Mouse (Mus musculus) limb, embryonic 11.5 days (tissue): ENCODE data around the gene Grin2a. TPM values are rescaled to one million over a fixed set of nuclear protein-coding genes. Genes with fewer than 3 reads are reported as not detected.
A peak's percentile ranks its signal among the peaks of the same experiment; 100 is the strongest.

Experiments used
- ATAC-seq: fragments of 200-750 bp; cut with Nextera tagmentation; 2 replicates; pipeline ENCODE4 v1.8.0; 2017; ENCODE audit warnings: low read depth; ENCODE audit not compliant: insufficient number of reproducible peaks, low FRiP score, low TSS enrichment
- DNase-seq: peaks from one replicate; pipeline ENCODE4 v3.0.0-alpha.2; 2015; ENCODE audit warnings: low spot score
- H3K27ac ChIP-seq: fragments of 300-500 bp; sonication (generic); replicated peaks from 2 replicates; pipeline ENCODE4 v1.5.1; 2014; ENCODE audit warnings: low read depth, mild to moderate bottlenecking, low read length
- H3K27me3 ChIP-seq: fragments of 300-500 bp; sonication (generic); 2 replicates; pipeline ENCODE4 v1.6.1; 2014; ENCODE audit warnings: mild to moderate bottlenecking, low read length, mixed read lengths; ENCODE audit not compliant: control insufficient read depth, insufficient read depth
- H3K36me3 ChIP-seq: fragments of 300-500 bp; sonication (generic); 2 replicates; pipeline ENCODE4 v1.6.1; 2014; ENCODE audit warnings: mild to moderate bottlenecking, low read length, moderate library complexity, mixed read lengths; ENCODE audit not compliant: control insufficient read depth, insufficient read depth
- H3K4me1 ChIP-seq: fragments of 300-500 bp; sonication (generic); 2 replicates; pipeline ENCODE4 v1.6.1; 2014; ENCODE audit warnings: low read length, mixed read lengths; ENCODE audit not compliant: control insufficient read depth, insufficient read depth
- H3K4me2 ChIP-seq: fragments of 300-500 bp; sonication (generic); 2 replicates; pipeline ENCODE4 v1.6.1; 2014; ENCODE audit warnings: low read depth, mild to moderate bottlenecking, moderate library complexity; ENCODE audit not compliant: severe bottlenecking
- H3K4me3 ChIP-seq: fragments of 300-500 bp; sonication (generic); 2 replicates; pipeline ENCODE4 v1.5.1; 2014; ENCODE audit warnings: low read depth, low read length
- H3K9ac ChIP-seq: fragments of 300-500 bp; sonication (generic); 2 replicates; pipeline ENCODE4 v1.6.1; 2014; ENCODE audit warnings: mild to moderate bottlenecking, low read length
- H3K9me3 ChIP-seq: fragments of 300-500 bp; sonication (generic); 2 replicates; pipeline ENCODE4 v1.6.1; 2016; ENCODE audit warnings: low read length; ENCODE audit not compliant: control insufficient read depth
- WGBS: fragments of 180-500 bp; shearing (Covaris S2); extraction: QIAGEN DNeasy Blood & Tissue Kit; methylation state at CpG from one replicate; pipeline ENCODE4 v1.1.7; 2014; 5-methylcytosine and 5-hydroxymethylcytosine counted together
- polyA plus RNA-seq: library from polyadenylated mRNA; unstranded; fragments of >200 nt; fragmentation: Nextera tagmentation; extraction: Ambion mirVana; gene quantifications from 2 replicates; pipeline ENCODE4 v1.2.1, GENCODE M21; 2014

Grin2a gene
- polyA plus RNA-seq, 1 experiment from 2014 or later: 0.16 TPM

- Histone ChIP-seq H3K4me3 (no peak overlapping the region), H3K27me3 (no peaks in the 10 kb centered on the region), H3K36me3 (no peaks in the 10 kb centered on the region), H3K4me2 (no peak overlapping the region), H3K9ac (no peak overlapping the region), H3K4me1 (no peaks in the 10 kb centered on the region), H3K9me3 (no peaks in the 10 kb centered on the region), H3K27ac (no peak overlapping the region)
- DNase-seq (no peak), ATAC-seq (no peak)
- 73% methylated on average over 4 of the region's 4 CpGs for WGBS
Observed at GRCm38 (mm10) chr16:9873001-9873400, 122.4 kb downstream of the Grin2a start.

DNA sequence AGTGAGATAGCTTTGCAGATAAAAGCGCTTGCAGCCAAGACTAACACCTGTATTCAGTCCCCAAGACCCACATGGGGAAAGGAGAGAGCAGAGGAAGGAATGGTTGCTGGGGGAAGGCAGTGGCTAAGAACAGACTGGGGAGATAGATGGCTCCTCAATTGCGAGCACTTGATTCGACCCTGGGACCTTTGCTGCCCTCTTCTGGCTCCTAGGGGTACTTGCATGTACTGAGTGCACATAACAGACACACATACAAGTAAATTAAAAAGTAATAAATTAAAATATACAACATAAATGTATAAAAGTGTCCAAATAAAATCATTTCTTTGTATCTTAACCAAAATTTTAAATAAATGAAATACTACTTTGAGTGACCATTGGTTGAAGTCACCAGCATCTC, 129.7 kb downstream of the Grin2a start:
- WGBS: 74% methylated on average over 3 of the region's 3 CpGs
- ATAC-seq (no peak), DNase-seq (no peak)
- Histone ChIP-seq H3K4me1 (no peaks in the 10 kb centered on the region), H3K4me2 (no peak overlapping the region), H3K36me3 (no peaks in the 10 kb centered on the region), H3K27ac (no peak overlapping the region), H3K27me3 (no peaks in the 10 kb centered on the region), H3K9ac (no peak overlapping the region), H3K4me3 (no peak overlapping the region), H3K9me3 (no peaks in the 10 kb centered on the region)

DNA sequence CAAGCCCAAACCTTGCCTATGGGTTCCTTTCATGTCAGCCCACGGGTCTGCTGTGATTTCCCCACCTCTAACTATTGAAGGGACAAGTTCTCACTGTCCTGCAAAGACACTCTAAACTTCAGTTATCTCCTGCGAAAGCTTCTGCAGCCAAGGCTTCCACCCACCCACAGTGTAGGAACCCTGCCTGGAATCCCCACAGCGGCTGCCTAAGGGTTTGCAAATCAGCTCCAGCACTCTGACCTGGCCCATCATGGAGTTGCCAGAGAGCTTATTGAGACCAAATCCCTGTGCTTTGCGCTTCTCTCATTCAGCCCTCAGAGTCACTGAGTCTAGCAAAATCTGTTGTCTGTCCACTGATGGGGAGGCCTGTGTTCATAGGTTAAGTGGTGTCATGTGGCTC, 130.3 kb downstream of the Grin2a start:
- Histone ChIP-seq H3K4me1 (no peaks in the 10 kb centered on the region), H3K27me3 (no peaks in the 10 kb centered on the region), H3K9me3 (no peaks in the 10 kb centered on the region), H3K9ac (no peak overlapping the region), H3K4me3 (no peak overlapping the region), H3K27ac (no peak overlapping the region), H3K4me2 (no peak overlapping the region), H3K36me3 (no peaks in the 10 kb centered on the region)
- ATAC-seq (no peak), DNase-seq (no peak)
- 74% methylated on average over 4 of the region's 4 CpGs for WGBS

DNA sequence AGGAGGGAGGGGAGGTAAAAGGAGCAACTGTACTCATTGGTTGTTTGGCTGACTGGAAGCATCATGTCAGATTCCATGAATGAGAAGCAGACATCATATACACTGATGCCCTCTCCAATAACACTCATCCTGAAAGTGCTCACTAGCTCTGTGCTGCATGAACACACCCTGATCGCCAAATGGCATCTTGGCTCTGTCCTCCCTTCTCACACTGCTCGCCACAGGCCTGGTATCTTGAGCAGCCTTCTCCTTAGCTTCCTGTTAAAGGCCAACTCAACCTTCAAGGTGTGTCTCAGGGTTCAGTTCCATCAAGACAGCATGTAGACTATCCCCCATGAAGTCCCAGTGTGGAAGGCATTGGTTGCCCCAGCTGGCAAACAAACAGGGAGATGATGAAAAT, 137.6 kb downstream of the Grin2a start:
- Histone ChIP-seq H3K9ac (no peak overlapping the region), H3K4me1 (no peaks in the 10 kb centered on the region), H3K36me3 (no peaks in the 10 kb centered on the region), H3K27ac (no peak overlapping the region), H3K4me2 (no peak overlapping the region), H3K4me3 (no peak overlapping the region), H3K9me3 (no peaks in the 10 kb centered on the region; the same call in 1 of the 2 replicates), H3K27me3 (no peaks in the 10 kb centered on the region)
- DNase-seq (no peak), ATAC-seq (no peak)
- WGBS: 76% methylated on average over 2 of the region's 2 CpGs

GRCm38 (mm10) chr16:9851265-9851988, 143.9 kb downstream of the Grin2a start:
- H3K36me3 ChIP-seq: no peaks in the 10 kb centered on the region
- 85% methylated on average over 12 of the region's 12 CpGs for WGBS
- H3K9ac ChIP-seq: no peak overlapping the region
- ATAC-seq: no peak
- no peak overlapping the region for H3K4me2 ChIP-seq
- no peaks in the 10 kb centered on the region for H3K27me3 ChIP-seq
- no peak for DNase-seq
- H3K4me1 ChIP-seq: no peaks in the 10 kb centered on the region
- no peaks in the 10 kb centered on the region; the same call in 1 of the 2 replicates for H3K9me3 ChIP-seq
- H3K27ac ChIP-seq: no peak overlapping the region
- no peak overlapping the region for H3K4me3 ChIP-seq

DNA sequence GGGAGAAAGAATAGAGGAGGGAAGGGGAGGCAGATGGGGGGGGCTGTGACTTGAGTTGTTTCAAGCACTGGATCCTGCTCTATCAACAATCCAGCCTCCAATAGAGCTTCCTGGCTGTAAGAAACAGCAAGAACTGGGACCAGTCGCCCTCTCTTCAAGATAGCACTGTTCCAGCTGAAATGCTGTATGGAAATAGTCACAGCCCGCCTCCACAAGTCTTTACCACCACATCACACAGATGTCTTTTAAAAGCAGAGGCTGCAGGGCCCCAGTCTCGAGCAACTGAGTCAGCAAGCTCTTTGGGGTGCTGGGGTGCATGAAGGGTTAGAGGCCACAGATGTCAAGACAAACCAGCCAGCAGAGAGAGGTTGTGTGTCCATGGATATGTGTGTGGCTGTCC, 153.9 kb downstream of the Grin2a start:
- Histone ChIP-seq H3K27ac (no peak overlapping the region), H3K4me1 (no peaks in the 10 kb centered on the region), H3K9ac (no peak overlapping the region), H3K4me2 (no peak overlapping the region), H3K4me3 (no peak overlapping the region), H3K9me3 (no peaks in the 10 kb centered on the region), H3K27me3 (no peaks in the 10 kb centered on the region), H3K36me3 (no peaks in the 10 kb centered on the region)
- DNase-seq (no peak), ATAC-seq (no peak)
- 67% methylated on average over 3 of the region's 3 CpGs for WGBS

- Histone ChIP-seq H3K27ac (no peak overlapping the region), H3K27me3 (no peaks in the 10 kb centered on the region), H3K4me2 (no peak overlapping the region), H3K9me3 (no peaks in the 10 kb centered on the region; the same call in 1 of the 2 replicates), H3K9ac (no peak overlapping the region), H3K36me3 (no peaks in the 10 kb centered on the region), H3K4me3 (no peak overlapping the region), H3K4me1 (no peaks in the 10 kb centered on the region)
- 40% methylated on average over 8 of the region's 8 CpGs for WGBS
- DNase-seq (peak; percentile 60), ATAC-seq (no peak; the same call in 1 of the 2 replicates)
Observed at GRCm38 (mm10) chr16:9836542-9836941, 158.8 kb downstream of the Grin2a start.

DNA sequence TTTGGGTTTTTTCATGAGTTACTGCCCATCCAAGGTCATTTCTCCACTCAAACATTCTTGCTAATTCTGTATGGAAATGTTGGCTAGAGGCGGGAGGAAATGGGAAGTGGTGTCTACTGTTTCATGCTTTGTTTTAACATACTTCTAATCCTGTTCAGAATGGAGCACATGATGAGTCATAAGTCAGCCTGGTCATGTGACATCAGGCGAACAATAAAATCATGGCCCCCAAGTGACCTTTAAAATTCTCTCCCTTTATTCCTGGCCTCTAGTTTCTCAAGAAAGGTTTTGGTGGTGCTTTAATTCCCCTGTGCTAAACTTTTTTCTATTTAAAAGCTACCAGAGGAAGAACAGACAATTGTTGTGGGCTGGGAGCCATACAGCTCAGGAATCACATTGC, 161.1 kb downstream of the Grin2a start:
- no peak for ATAC-seq
- no peaks in the 10 kb centered on the region for H3K27me3 ChIP-seq
- no peak overlapping the region for H3K4me2 ChIP-seq
- no peak for DNase-seq
- no peak overlapping the region for H3K9ac ChIP-seq
- WGBS: 92% methylated on average over 2 of the region's 2 CpGs
- no peaks in the 10 kb centered on the region for H3K36me3 ChIP-seq
- no peak overlapping the region for H3K27ac ChIP-seq
- H3K4me3 ChIP-seq: no peak overlapping the region
- no peaks in the 10 kb centered on the region for H3K4me1 ChIP-seq
- H3K9me3 ChIP-seq: no peaks in the 10 kb centered on the region; the same call in 1 of the 2 replicates

DNA sequence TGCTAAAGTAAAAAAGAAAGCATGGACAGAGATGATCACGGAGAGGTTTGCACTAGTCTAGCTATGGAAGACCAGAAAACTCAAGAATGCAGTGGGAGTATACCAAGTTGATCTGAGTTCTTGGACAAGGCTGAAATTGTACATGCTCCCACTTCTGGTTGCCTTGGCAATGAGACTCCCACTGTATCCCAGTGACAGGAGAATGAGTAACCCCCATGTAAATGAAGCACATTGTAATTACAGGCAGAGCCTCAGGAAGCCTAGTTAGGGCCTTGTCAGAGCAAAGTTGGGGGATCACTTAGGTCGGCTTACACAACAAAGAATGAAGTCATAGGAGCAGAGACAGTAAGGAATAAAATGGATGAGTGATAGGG, 170.3 kb downstream of the Grin2a start:
- ATAC-seq (no peak), DNase-seq (no peak)
- Histone ChIP-seq H3K9me3 (no peaks in the 10 kb centered on the region), H3K4me2 (no peak overlapping the region), H3K27ac (no peak overlapping the region), H3K9ac (no peak overlapping the region), H3K4me3 (no peak overlapping the region), H3K4me1 (no peaks in the 10 kb centered on the region), H3K27me3 (no peaks in the 10 kb centered on the region), H3K36me3 (no peaks in the 10 kb centered on the region)
- WGBS: 73% methylated on average over 2 of the region's 2 CpGs
